Mouse (Mus musculus): ENCODE results near the gene Setmar. TPM values are rescaled to one million over a fixed set of nuclear protein-coding genes. Genes with fewer than 3 reads are reported as not detected.

Setmar gene
- polyA plus RNA-seq, 1 experiment = 3.6 TPM

GRCm38 (mm10) chr6:108065583-108065982 lies 738 bp downstream of the Setmar start:
- peaks cover 6% of the 10 kb centered on the region; the same call in 1 of the 2 replicates for H3K4me1 ChIP-seq (ENCODE audit: control insufficient read depth, insufficient read depth, low read length)
- peak overlapping the region; percentile 100 for H3K4me3 ChIP-seq (ENCODE audit: insufficient read depth, low read depth, low read length)
- DNase-seq = peak; percentile 86
- 10% methylated on average over 6 of the region's 6 CpGs for WGBS
- H3K27me3 ChIP-seq (replicated peaks; ENCODE audit: control insufficient read depth, insufficient read depth, low read length) = no peaks in the 10 kb centered on the region
- H3K27ac ChIP-seq (ENCODE audit: insufficient read depth, low read depth, low read length) = peak overlapping the region; percentile 91
- peak; percentile 61 for TF ChIP-seq CTCF (conservative IDR thresholded peaks at IDR 0.05; ENCODE audit: insufficient read depth, insufficient read length, low read depth, low read length)
- TF ChIP-seq POLR2A (IDR thresholded peaks at IDR 0.05; ENCODE audit: low read depth, low read length) = no peak
- no peaks in the 10 kb centered on the region for H3K36me3 ChIP-seq (ENCODE audit: control insufficient read depth, insufficient read depth, low read length)

GRCm38 (mm10) chr6:108070947-108071346 lies 6.1 kb downstream of the Setmar start:
- TF ChIP-seq CTCF (conservative IDR thresholded peaks at IDR 0.05; ENCODE audit: insufficient read depth, insufficient read length, low read depth, low read length) = no peak
- no peak for TF ChIP-seq POLR2A (IDR thresholded peaks at IDR 0.05; ENCODE audit: low read depth, low read length)
- WGBS = 91% methylated on average over 7 of the region's 7 CpGs

GRCm38 (mm10) chr6:108073071-108073470 lies 8.2 kb downstream of the Setmar start:
- Histone ChIP-seq H3K27ac (ENCODE audit: insufficient read depth, low read depth, low read length) (no peak overlapping the region), H3K27me3 (replicated peaks; ENCODE audit: control insufficient read depth, insufficient read depth, low read length) (no peaks in the 10 kb centered on the region), H3K4me1 (ENCODE audit: control insufficient read depth, insufficient read depth, low read length) (peaks cover 7% of the 10 kb centered on the region; the same call in 1 of the 2 replicates), H3K36me3 (ENCODE audit: control insufficient read depth, insufficient read depth, low read length) (no peaks in the 10 kb centered on the region; the same call in none of the 2 replicates), H3K4me3 (ENCODE audit: insufficient read depth, low read depth, low read length) (no peak overlapping the region)
- DNase-seq = no peak
- WGBS = 82% methylated on average over 5 of the region's 5 CpGs
- TF ChIP-seq CTCF (conservative IDR thresholded peaks at IDR 0.05; ENCODE audit: insufficient read depth, insufficient read length, low read depth, low read length) = no peak
- TF ChIP-seq POLR2A (IDR thresholded peaks at IDR 0.05; ENCODE audit: low read depth, low read length) = no peak

More at GRCm38 (mm10) chr6:108070947-108071346, 6.1 kb downstream of the Setmar start:
- Histone ChIP-seq H3K4me1 (ENCODE audit: control insufficient read depth, insufficient read depth, low read length) (peaks cover 4% of the 10 kb centered on the region; the same call in 1 of the 2 replicates), H3K27me3 (replicated peaks; ENCODE audit: control insufficient read depth, insufficient read depth, low read length) (no peaks in the 10 kb centered on the region), H3K4me3 (ENCODE audit: insufficient read depth, low read depth, low read length) (no peak overlapping the region), H3K36me3 (ENCODE audit: control insufficient read depth, insufficient read depth, low read length) (no peaks in the 10 kb centered on the region; the same call in none of the 2 replicates), H3K27ac (ENCODE audit: insufficient read depth, low read depth, low read length) (no peak overlapping the region)
- no peak for DNase-seq

GRCm38 (mm10) chr6:108073931-108074330 lies 9.1 kb downstream of the Setmar start:
- H3K36me3 ChIP-seq (ENCODE audit: control insufficient read depth, insufficient read depth, low read length) = no peaks in the 10 kb centered on the region; the same call in none of the 2 replicates
- H3K4me3 ChIP-seq (ENCODE audit: insufficient read depth, low read depth, low read length) = no peak overlapping the region
- no peak for TF ChIP-seq CTCF (conservative IDR thresholded peaks at IDR 0.05; ENCODE audit: insufficient read depth, insufficient read length, low read depth, low read length)
- H3K27ac ChIP-seq (ENCODE audit: insufficient read depth, low read depth, low read length) = no peak overlapping the region
- WGBS = 97% methylated on average over 2 of the region's 2 CpGs
- DNase-seq = no peak
- H3K27me3 ChIP-seq (replicated peaks; ENCODE audit: control insufficient read depth, insufficient read depth, low read length) = no peaks in the 10 kb centered on the region
- H3K4me1 ChIP-seq (ENCODE audit: control insufficient read depth, insufficient read depth, low read length) = peaks cover 7% of the 10 kb centered on the region; the same call in 1 of the 2 replicates

- TF ChIP-seq CTCF (conservative IDR thresholded peaks at IDR 0.05; ENCODE audit: insufficient read depth, insufficient read length, low read depth, low read length) = no peak
- no peak for TF ChIP-seq POLR2A (IDR thresholded peaks at IDR 0.05; ENCODE audit: low read depth, low read length)
- WGBS = 76% methylated on average over 10 of the region's 10 CpGs
- H3K4me1 ChIP-seq (ENCODE audit: control insufficient read depth, insufficient read depth, low read length) = peaks cover 7% of the 10 kb centered on the region; the same call in 1 of the 2 replicates
- no peaks in the 10 kb centered on the region for H3K27me3 ChIP-seq (replicated peaks; ENCODE audit: control insufficient read depth, insufficient read depth, low read length)
- H3K4me3 ChIP-seq (ENCODE audit: insufficient read depth, low read depth, low read length) = no peak overlapping the region
- peak; percentile 65 for DNase-seq
- no peak overlapping the region for H3K27ac ChIP-seq (ENCODE audit: insufficient read depth, low read depth, low read length)
- H3K36me3 ChIP-seq (ENCODE audit: control insufficient read depth, insufficient read depth, low read length) = no peaks in the 10 kb centered on the region; the same call in none of the 2 replicates
These were observed 9.8 kb downstream of the Setmar start for GRCm38 (mm10) chr6:108074624-108075023.

- Histone ChIP-seq H3K4me3 (ENCODE audit: insufficient read depth, low read depth, low read length) (no peak overlapping the region), H3K4me1 (ENCODE audit: control insufficient read depth, insufficient read depth, low read length) (peaks cover 7% of the 10 kb centered on the region; the same call in 1 of the 2 replicates), H3K27ac (ENCODE audit: insufficient read depth, low read depth, low read length) (peak overlapping the region; percentile 64), H3K27me3 (replicated peaks; ENCODE audit: control insufficient read depth, insufficient read depth, low read length) (no peaks in the 10 kb centered on the region), H3K36me3 (ENCODE audit: control insufficient read depth, insufficient read depth, low read length) (no peaks in the 10 kb centered on the region; the same call in none of the 2 replicates)
- 76% methylated on average over 7 of the region's 7 CpGs for WGBS
- peak; percentile 67 for DNase-seq
- TF ChIP-seq POLR2A (IDR thresholded peaks at IDR 0.05; ENCODE audit: low read depth, low read length) = no peak
- TF ChIP-seq CTCF (conservative IDR thresholded peaks at IDR 0.05; ENCODE audit: insufficient read depth, insufficient read length, low read depth, low read length) = no peak
These were observed 11.0 kb downstream of the Setmar start for GRCm38 (mm10) chr6:108075857-108076256.

- WGBS = 35% methylated on average over 1 of the region's 1 CpGs
These were observed 26.5 kb downstream of the Setmar start for GRCm38 (mm10) chr6:108091296-108091695.

More at GRCm38 (mm10) chr6:108091296-108091695, 26.5 kb downstream of the Setmar start:
- no peak overlapping the region for H3K4me3 ChIP-seq (ENCODE audit: insufficient read depth, low read depth, low read length)
- DNase-seq = peak; percentile 52
- H3K36me3 ChIP-seq (ENCODE audit: control insufficient read depth, insufficient read depth, low read length) = no peaks in the 10 kb centered on the region
- H3K4me1 ChIP-seq (ENCODE audit: control insufficient read depth, insufficient read depth, low read length) = peaks cover 20% of the 10 kb centered on the region; the same call in 1 of the 2 replicates
- peak overlapping the region; percentile 88 for H3K27ac ChIP-seq (ENCODE audit: insufficient read depth, low read depth, low read length)
- TF ChIP-seq CTCF (conservative IDR thresholded peaks at IDR 0.05; ENCODE audit: insufficient read depth, insufficient read length, low read depth, low read length) (no peak), POLR2A (IDR thresholded peaks at IDR 0.05; ENCODE audit: low read depth, low read length) (no peak)
- H3K27me3 ChIP-seq (replicated peaks; ENCODE audit: control insufficient read depth, insufficient read depth, low read length) = no peaks in the 10 kb centered on the region

Measured in kidney, adult 2 months (tissue).